ENCODE assay signal across 9 mouse cellular contexts in genomic region chr7:96151277-96151676, GRCm38 (mm10). TPM values are rescaled to one million over a fixed set of nuclear protein-coding genes. Genes with fewer than 3 reads are reported as not detected.
A peak's percentile ranks its signal among the peaks of the same experiment; 100 is the strongest.
DNase-seq lines count a peak whose midpoint lies in the region; TF ChIP-seq lines count a peak whose summit lies in the region.
"Had no signal": no experiment of that assay in that cellular context is flagged by ENCODE, and none has a peak within 500 bp of the region (broad histone marks: within the 10 kb centered on the region; RNA-seq: fewer than 3 reads in every experiment).

No protein-coding gene starts in this region.

- H3K27ac ChIP-seq in olfactory bulb, adult 2 months (ENCODE audit: insufficient read depth, low read depth, low read length), result no peak overlapping the region
- H3K27ac ChIP-seq: liver, embryonic 13.5 days; stomach, embryonic 15.5 days had no signal

- TF ChIP-seq CTCF in olfactory bulb, adult 2 months (IDR thresholded peaks at IDR 0.05; ENCODE audit: insufficient read depth, low read depth, low read length), result 0 out of 2 replicates have a peak, but pooled peaks have one; percentile 38

- no peak overlapping the region for H3K4me3 ChIP-seq in olfactory bulb, adult 2 months (ENCODE audit: insufficient read depth, low read depth, low read length)
- H3K4me3 ChIP-seq: liver, embryonic 13.5 days; stomach, embryonic 15.5 days had no signal

- 65% methylated on average over 3 of the region's 3 CpGs for WGBS in olfactory bulb, adult 2 months

- peak; percentile 41 to 84 for DNase-seq in urinary bladder, adult 18-20 months (ENCODE audit: low spot score in 2 of 2)
- DNase-seq in urinary bladder, postnatal 10 days (ENCODE audit: low spot score), result no peak
- peak; percentile 56 for DNase-seq in brain, adult 2 months (ENCODE audit: low read depth, low spot score)
- DNase-seq in gastrocnemius, adult 8-10 months (ENCODE audit: low spot score in 2 of 2), result peak; percentile 32 to 49
- peak; percentile 18 for DNase-seq in left cerebral cortex, adult 11 months (ENCODE audit: low spot score)
- peak; percentile 33 to 59 for DNase-seq in thymus, postnatal 10 days (ENCODE audit: low spot score in 2 of 2)
- DNase-seq: liver, embryonic 13.5 days had no signal

- no peak for TF ChIP-seq POLR2A in olfactory bulb, adult 2 months (IDR thresholded peaks at IDR 0.05; ENCODE audit: insufficient read depth, low read depth, low read length)

- H3K4me1 ChIP-seq in olfactory bulb, adult 2 months (ENCODE audit: control insufficient read depth, insufficient read depth, low read length), result peaks cover 4% of the 10 kb centered on the region
- H3K4me1 ChIP-seq: liver, embryonic 13.5 days had no signal

RNA-seq across cellular contexts. Expression of gene Tenm4, which starts 19.8 kb away (rescaled TPM):
- total RNA-seq in gastrocnemius, adult 8-10 months (2022), result 1 to 10 TPM in 3 of 4 experiments, under 1 TPM in 1; 0.77 to 2.5 (median 2.0) TPM
- polyA plus RNA-seq in olfactory bulb, adult 2 months (2012; ENCODE audit: insufficient read depth, insufficient read length, low replicate concordance, missing spikeins), result not detected in 2 replicates
